Mouse (Mus musculus): ENCODE results near the gene Slc7a11.
A peak's percentile ranks its signal among the peaks of the same experiment; 100 is the strongest.
"Not testable (repeated sequence)": the region's sequence is repeated elsewhere in the genome, so short reads cannot be mapped to it uniquely, and the experiment has no call there.

The Slc7a11 gene

DNA sequence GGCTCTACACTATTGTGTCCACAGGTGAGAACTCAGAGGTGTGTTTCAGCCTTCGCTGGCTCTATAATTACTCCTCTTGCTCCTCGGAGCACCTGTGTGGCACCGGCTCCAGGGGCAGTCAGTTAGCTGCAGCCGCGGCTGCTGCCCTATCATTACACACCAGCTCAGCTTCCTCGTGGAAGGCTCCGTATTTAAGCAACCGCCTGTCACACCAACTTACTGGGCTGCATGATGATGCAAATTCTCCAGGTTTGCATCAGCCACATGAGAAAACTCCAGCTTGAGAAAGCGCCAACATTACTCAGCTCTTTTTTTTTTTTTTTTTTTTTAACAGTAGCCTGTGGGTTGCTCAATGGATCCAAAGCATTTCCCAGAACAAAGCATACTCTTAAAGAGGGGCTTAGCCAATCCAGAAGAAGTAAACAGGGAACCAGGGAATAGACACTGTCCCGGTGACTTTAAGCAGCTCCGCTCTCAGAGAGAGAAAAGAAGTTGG lies at the start of gene Slc7a11:
Gene Slc7a11, minus strand, starts transcription at position 194 of the 496 bp plus-strand sequence.
- peak; percentile 69 for DNase-seq

DNA sequence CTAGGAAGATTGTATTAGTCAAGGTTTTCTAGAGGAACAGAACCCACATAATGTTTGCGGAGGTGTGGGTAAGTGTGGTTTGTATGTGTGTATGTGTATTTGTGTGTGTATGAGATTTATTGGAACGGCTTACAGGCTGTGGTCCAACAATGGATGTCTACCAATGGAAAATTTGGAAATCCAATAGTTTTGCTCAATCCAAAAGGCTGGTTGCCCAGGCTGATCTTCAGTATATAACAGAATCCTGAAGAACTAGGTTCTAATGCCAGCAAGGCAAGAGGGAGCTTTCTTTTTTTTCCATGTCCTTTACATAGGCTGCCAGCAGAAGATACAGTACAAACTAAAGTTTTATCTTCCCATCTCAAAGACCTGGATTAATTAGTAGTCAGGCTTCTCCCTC lies 48.3 kb upstream of the Slc7a11 start:
- DNase-seq, result no peak

DNA sequence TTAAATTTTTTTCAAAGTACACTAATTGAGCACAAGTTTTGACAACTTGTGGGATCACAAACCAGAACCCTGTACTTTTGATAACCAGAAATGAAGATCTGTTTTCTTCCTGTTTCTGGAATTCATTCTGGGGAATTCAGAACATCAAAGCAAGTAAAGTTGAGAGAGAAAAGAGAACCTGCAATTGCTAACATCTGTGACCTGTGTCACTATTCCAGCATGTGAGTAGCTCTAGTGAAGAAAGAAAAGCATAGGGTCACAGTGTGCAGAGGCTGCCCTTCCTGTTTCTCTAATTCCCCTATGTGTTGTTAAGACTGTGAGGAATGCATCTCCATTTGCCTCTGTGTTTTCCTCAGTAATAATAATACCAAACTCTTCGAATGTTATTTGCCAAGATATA lies 40.7 kb upstream of the Slc7a11 start:
- peak; percentile 52 for DNase-seq

DNA sequence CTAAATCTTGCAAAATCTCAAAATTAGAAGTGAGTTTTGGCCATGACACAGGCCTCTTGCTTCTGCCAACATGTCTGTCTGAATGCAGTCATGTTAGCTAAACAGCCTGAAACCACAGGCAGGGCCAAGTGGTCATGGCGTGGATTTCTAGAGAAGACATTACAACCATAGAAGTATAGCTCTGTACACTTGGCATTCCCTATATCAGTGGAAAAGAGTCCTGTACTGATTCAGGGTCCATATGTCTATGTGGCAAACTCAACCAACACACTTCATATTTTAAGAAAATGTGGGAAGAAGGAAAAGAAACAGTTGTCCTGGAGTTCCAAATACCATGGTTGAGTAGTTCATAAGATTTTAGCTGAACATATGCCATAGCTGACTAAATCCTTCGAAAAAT lies 18.8 kb upstream of the Slc7a11 start:
- DNase-seq, result no peak

DNA sequence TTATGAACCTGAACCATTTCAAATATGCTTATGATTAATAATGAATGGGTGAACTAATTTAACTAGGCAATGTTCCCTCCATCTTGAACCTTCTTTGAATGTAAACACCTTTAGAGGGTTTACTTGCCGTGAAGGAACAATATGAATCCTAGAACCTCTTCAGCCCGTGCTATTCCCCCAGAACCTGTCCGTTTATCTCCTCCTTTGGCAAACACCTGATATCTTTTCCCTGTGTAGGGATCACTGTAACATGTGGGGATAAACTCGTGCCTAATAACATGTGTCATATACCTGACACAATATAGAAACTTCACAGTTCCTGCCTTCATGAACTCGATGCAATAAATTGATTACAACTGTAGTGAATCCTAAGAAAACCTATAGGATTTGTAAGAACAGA lies 13.7 kb upstream of the Slc7a11 start:
- no peak for DNase-seq

DNA sequence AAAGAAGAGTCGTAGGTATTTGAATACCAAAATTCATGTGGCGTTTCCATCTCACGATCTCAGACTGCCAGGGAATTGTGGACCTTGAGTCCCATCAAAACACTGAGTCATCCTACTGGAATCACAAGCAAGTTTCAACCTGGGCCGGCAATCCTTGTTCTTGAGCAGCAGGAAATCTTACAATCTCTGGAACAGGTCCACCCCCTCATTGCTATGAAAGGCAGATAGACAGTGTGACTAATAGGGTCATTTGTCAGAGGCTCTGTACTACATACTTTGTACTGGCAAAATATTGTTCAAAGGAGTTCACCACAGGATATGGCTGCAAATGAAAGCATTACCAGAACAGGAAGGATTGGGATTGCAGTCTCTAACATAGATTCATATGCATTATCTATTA lies 13.2 kb upstream of the Slc7a11 start:
- no peak for DNase-seq

DNA sequence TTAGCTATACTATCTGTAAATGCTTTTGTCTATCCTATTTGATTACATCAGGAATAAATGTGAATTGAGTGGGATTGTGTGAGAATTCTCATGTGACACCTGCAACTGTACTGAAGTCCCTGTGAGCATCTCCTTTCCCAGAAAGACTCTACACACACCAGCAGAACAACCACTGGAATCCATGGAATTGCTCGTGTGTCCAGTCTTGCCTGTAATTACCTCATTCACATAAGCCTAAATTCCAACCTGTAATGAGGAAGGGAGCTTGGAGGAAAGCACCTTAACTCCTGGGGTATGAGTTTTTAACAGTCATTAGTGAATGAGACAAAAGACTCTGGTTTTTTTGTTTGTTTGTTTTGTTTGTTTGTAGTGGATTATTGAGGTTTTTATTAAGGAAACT lies 12.6 kb upstream of the Slc7a11 start:
- no peak for DNase-seq

DNA sequence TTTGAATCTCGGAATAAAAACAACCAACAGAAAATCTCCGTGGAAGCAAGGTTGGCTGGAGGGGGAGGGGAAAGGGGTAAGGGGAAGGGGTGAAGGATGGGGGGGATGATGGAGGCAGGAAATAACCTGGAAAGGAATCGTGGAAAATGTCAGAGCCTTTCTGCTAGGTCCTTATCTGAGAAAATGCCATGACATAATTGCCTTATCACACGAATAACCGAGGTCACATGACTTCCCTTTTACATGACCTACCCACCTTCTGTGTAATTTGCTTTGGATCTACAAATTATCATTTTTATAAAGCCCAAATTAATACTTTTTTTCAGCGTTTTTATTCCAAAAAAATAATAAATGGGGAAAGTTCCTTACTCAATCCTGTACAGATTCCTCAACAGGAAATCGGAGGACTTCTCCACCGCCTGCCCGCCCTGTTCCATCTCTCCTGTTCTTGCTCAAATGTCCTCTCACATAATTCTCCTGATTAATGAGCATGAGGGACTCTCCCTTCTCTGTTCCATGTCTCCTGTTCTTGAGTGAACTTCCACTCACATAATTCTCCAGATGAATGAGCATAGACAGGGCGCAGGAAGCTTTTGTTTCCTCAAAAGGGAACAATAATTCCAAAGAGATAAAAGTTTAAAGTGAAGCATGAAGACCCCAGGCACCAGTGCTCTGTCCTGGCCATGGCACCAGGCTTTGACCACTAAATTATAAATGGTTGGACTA lies 1.8 kb upstream of the Slc7a11 start:
- DNase-seq, result no peak

DNA sequence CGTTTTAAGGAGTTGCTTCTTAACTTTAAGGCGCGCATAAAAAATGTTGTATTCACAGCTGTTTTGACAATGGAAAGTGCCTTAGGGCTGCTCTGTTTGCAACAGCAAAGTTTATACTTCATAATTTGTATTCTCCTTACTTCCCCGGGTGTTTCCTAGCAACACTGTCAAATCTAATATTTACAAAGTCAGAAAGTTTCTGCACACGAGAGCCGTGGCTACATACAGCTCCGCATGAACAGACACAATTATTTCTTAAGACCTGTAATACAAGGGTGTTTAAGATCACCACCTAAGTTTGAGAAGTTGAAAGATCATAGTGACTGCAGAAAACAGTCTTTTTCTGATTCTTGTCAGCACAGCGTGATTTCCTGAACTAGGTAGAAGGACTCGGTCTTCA lies 528 bp upstream of the Slc7a11 start:
- DNase-seq, result no peak

DNA sequence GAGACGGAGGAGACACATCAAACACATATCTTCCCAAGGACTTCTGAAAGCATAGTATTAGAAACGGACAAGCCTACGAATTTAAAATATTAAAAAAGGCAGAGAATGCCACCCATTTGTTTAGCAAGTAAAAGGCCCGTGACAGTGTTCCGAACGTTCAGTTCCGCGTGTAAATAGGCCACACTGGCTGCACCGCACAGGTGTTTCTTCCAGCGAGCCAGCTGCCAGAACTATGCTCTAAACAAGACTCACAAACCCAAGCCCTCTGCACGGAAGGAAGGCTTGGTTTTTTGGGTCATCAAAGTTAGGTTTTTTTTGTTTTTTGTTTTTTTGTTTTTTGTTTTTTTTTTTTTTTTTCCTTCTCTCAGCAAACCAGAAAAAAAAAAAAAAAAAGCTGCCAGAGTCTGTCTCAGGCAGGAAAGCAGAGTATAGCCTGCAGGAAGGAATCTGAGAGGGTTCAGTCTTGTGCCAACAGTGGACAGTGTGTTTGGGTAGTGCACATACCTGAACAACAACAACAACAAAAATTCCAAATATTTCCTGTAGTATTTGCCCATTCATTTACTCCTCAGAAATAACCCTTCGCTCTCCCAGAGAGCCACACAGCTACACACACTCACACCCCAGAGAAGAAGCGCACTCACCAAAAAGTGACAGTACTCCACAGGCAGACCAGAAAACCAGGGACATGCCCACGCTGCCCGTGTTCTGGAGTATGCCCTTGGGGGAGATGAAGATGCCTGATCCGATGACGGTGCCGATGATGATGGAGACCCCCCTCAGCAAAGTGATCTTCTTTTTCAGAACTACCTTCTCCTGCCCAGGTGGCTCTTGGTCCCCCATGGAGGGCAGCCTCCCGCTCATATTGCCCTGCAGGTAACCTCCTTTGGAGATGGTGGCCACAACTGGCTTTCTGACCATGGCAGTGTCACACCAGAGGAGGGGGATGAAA lies 797 bp downstream of the Slc7a11 start:
- no peak for DNase-seq

DNA sequence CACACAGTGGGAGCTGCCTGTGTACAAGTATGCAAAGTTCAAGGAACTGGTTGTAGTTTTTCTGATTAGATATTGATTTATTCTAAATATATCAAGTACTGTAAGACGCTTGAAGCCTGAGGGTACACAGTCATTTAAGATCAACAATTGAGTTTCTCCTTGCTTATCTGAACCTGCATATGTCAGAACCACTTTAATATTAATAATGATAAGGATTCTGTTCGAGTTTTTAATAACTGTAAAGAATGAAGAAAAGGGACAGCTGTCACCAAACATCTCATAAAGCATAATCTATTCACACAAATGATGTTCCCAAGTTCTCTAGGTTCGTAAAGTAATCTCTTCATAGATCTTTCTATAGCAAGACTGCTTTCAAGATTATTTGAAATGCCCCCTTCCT lies 2.1 kb downstream of the Slc7a11 start:
- DNase-seq, result no peak

DNA sequence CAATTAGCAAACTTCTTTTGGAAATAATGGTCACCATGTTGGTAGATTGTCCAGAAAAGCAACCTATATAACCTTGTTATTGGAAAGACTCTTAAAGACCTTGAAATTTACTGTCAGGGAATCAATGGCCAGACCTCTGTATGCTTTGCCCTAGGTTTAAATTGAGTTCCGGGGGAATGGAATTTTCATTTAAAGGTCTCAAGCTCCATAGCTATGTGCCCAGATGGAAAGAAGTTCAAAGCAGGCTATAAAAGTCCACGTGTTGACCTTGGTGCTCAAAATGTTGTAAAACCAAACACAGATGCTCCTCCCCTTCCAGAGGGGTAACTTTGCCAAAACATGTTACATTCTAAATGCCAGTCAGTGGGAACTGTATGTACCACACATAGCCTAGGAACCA lies 3.0 kb downstream of the Slc7a11 start:
- no peak for DNase-seq

DNA sequence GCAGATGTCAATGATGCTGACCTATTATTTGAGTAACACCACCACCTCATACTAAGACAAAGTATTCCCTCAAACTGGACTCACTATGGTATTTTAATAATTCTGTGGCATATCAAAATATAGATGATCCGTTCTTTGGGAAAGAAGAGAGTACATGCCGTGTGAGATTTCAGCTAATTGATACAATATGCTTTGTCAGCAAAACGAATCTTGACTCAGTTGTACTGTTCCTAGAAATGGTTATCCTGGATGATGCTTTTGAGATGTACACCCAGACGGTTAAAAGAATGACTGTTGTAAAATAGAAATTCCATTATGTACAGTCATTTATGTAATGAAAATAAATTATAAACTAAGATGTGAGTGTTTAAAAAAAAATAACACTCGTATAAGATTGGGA lies 4.0 kb downstream of the Slc7a11 start:
- DNase-seq, result no peak

DNA sequence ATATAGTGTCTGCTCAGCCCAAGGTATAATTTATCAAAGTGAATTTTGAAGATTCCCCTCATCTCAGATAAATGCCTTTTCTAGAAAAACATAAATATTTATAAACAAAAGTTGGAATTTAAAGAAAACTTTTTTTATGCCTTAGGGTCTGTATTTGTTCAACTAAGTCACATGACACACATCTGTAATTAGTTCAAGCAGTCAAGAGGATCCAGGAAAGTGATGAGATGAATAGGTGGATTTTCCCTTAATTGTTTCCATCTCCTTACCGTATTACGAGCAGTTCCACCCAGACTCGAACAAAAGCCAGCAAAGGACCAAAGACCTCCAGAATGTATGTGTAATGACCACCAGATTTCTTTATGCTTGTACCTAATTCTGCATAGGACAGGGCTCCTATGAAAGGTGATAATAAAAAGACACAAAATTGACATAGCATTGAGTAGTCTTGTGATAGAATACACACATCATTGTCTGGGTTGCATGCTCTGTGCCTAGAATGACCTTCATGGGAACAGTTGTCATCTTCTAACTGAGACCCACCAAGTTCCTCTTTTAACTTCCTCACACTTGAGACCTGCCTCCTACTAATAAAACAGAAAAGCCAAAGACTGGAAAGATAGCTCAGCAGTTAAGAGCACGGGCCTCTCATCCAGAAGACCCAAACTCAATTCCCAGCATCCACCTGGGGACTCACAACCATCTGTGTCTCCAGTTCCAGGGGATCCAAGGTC lies 4.7 kb downstream of the Slc7a11 start:
- peak; percentile 24 for DNase-seq

DNA sequence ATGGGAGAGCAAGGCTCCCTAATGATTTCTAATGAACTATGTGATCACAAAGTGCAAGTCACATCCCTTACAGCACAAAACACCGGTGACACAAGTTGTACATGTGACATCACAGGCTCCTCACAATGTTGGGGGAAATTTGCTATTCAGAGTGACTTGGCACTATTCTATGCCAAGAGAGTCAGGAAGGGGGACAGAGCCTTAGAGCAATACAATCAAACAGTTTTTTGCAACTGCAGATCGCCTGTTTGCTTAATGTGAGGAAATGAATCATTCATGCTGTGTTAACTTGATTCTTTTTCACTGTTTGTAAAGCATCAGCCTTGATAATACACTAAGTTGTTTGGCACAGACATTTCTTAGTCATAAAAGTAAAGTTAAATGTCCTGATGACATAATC lies 5.3 kb downstream of the Slc7a11 start:
- DNase-seq, result not testable (repeated sequence)

DNA sequence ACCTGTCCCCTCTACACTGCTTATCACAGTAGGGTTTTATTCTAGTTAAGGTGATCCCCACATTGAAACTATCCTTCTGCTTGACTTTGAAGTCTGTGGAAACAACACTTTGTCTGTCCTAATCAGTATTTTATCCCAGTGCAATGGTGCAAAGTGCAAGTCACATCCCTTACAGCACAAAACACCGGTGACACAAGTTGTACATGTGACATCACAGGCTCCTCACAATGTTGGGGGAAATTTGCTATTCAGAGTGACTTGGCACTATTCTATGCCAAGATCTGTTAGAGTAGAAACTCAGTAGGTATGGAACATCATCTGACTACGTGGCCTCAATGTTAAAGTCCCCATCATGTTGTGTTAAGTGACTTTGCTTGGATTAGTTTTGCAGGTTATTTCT lies 7.0 kb downstream of the Slc7a11 start:
- DNase-seq, result not testable (repeated sequence)

DNA sequence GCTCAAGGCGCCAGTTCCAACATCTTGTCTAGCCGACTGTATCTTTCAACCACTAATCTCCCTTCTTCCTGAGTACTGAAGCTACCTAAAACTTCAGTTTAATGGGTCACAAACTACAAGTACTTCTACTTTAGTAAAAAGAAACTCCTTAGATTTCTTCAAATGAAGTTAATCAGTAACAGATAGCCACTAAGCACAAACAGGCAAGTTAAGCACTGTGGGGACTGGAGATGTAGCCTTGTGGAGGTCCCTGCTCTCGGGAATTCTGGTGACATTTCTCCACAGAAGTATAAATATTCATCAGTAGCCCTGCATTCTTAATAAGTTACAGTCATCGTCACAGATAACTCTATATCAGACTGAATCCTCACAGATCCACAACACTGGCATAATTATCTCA lies 9.6 kb downstream of the Slc7a11 start:
- DNase-seq, result no peak

DNA sequence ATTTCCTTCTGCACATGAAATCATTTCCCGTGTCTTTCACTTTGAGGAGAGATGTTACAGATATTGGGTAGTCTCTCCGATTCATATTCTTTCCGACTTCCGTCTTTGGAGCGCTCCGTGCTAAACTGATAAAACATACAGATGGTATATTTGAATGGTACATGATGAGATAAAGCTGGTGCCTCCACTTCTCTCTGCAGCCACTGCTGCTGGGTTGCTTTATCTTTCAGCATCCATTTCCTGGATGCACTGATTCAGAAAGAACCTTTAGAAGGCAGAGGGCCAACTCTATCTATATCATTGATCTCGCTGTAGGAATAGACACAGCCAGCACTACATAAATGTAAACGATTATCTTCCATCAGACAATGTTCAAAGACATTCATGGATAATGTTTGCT lies 12.6 kb downstream of the Slc7a11 start:
- DNase-seq, result no peak

DNA sequence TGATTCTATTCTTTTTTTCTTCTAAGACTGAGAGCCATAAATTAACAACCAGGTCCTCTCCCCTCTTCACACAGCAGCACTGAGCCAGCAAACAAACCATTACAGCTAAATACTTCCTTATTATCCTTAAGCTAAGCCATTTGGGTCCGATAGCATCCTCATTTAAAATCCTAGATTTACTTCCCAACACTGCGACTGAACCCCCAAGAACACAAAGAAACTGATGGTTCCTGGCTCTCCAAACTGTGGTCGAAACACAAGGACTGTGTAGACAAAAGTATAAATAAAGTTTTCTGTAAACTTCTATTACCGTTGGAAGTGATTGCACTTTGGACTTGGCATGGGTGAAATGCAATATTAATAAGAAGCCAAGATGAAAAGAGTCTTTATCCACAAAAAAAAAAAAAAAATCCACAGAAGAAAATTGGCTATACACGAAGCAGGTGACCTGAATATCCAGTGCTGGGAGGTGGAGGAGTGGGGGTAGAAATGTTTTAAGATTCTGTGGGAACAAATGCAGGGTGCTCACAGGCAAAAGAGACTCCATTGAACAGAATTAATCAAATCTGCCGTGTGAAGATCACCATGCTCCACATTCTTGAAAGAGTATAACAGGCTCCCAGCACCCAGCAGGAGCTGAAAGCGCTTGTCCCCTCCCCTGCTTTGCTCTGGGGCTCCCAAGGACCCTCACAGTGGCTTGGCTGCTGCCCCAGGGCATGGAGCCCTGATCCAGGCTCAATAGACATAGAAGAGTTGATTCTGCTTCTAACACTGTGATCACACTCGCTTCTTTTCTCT lies 21.7 kb downstream of the Slc7a11 start:
- DNase-seq, result peak; percentile 47

DNA sequence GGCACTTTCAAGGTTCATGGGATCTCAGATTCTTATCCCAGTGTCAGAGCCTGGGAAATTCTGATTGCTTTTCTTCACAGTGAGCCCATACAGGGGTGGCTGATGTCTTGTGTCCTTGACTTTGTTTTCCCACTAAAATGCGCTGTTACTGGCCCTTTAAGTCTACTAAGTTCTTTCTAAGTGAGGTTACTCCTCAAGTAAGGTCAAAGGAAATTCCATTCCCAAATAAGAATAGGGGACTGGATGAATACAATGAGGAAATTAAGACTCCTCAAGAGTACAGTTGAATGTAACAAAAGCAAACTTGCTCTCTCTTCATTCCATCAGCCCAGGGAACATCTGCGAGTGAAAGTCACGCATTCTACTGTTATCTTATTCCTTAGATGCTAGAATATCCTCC lies 24.3 kb downstream of the Slc7a11 start:
- DNase-seq, result no peak

DNA sequence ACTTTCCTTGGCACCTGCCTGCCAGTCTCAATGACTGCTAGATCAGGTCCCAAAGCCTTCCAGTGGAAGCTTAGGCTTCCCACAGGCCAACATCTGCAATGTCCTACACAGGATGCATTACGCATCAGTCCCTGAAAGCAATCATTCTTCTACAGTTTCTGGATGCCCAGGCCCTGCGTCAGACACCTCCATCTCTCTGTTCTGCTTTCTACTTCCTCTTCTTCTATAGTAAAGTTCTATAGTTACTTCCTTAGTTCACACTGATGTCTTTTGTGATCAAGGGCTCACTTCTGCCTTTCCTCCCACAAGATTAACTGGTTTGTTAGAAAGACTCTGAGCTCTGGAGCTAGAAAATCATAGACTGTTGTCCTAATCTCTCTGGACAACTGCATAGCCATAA lies 36.6 kb downstream of the Slc7a11 start:
- no peak for DNase-seq

DNA sequence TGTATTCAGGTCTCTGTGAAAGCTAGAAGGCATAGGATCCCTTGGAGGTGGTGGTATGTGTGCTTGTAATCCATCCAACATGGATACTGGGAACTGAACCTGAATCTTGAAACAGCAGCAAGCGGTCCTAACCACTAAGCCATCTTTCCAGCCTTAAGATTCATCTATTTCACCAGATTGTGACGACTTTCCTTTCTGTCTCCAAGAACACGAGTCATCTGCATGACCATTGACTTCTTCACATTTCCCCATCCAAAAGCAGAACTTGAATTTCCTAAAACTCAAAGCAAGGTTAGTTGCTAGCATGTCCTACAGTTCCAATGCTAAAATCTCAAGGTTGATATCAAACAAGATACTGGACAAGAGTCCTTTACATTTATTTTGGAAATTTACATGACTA lies 37.5 kb downstream of the Slc7a11 start:
- no peak for DNase-seq

DNA sequence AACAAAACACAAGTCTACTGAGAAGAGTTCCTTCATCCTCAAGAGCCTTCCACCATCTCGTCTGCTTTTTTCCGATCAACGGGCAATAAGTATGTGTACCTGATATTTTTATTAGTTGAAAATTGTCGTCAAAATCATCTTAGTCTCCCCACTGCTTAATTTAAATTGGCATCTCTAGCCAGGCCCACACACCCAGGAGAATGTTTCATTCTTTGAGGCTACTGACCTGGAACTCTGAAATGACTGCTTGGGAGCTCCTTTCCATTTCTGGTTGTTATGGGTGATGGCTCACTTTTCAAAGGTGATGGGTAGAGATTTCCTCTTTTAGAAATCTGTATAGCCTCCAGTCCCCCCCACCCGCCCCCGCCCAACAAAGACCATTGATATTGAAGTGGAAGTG lies 54.6 kb downstream of the Slc7a11 start:
- DNase-seq, result no peak
